Mouse (Mus musculus) regulatory T cell (primary cell): ENCODE results near the gene Gadd45g.

Experiments used
- in situ Hi-C: fragments of 300-600 bp; cut with MboI, MseI; formaldehyde crosslinking; loops from one replicate; pipeline ENCODE4 v1.15.1; 2025; ENCODE audit warnings: high pct_unique_total_duplicates

Gadd45g gene

GRCm38 (mm10) chr13:51833611-51834010 lies 12.9 kb upstream of the Gadd45g start:
- in situ Hi-C loops: loop anchor here (10.0 kb wide), 1 partner anchor 701 kb away; the partner anchor contains the start of gene Diras2

GRCm38 (mm10) chr13:51834024-51834423 lies 12.5 kb upstream of the Gadd45g start:
- in situ Hi-C loops: loop anchor here (10.0 kb wide), 1 partner anchor 701 kb away; the partner anchor contains the start of gene Diras2

GRCm38 (mm10) chr13:51834520-51834919 lies 12.0 kb upstream of the Gadd45g start:
- in situ Hi-C loops: loop anchor here (10.0 kb wide), 1 partner anchor 700 kb away; the partner anchor contains the start of gene Diras2

- in situ Hi-C loops: loop anchor here (5.0 to 10.0 kb wide), 3 partner anchors 392 to 787 kb away; partner anchors contain the start of gene Diras2
Observed at GRCm38 (mm10) chr13:51835208-51835607, 11.3 kb upstream of the Gadd45g start.

- in situ Hi-C loops: loop anchor here (5.0 to 10.0 kb wide), 3 partner anchors 390 to 785 kb away; partner anchors contain the start of gene Diras2
Observed at GRCm38 (mm10) chr13:51837402-51837801, 9.1 kb upstream of the Gadd45g start.

GRCm38 (mm10) chr13:51839250-51840026 lies 7.0 kb upstream of the Gadd45g start:
- in situ Hi-C loops: loop anchor here (5.0 to 10.0 kb wide), 3 partner anchors 388 to 783 kb away; partner anchors contain the start of gene Diras2

- in situ Hi-C loops: no loop called here
Observed at GRCm38 (mm10) chr13:51840702-51841101, 5.8 kb upstream of the Gadd45g start.

GRCm38 (mm10) chr13:51841541-51842115 lies 4.8 kb upstream of the Gadd45g start:
- in situ Hi-C loops: no loop called here

GRCm38 (mm10) chr13:51842191-51842590 lies 4.3 kb upstream of the Gadd45g start:
- in situ Hi-C loops: no loop called here

- in situ Hi-C loops: no loop called here
Observed at GRCm38 (mm10) chr13:51842773-51843172, 3.7 kb upstream of the Gadd45g start.

GRCm38 (mm10) chr13:51843298-51843697 lies 3.2 kb upstream of the Gadd45g start:
- in situ Hi-C loops: no loop called here

- in situ Hi-C loops: no loop called here
Observed at GRCm38 (mm10) chr13:51844118-51844517, 2.4 kb upstream of the Gadd45g start.

GRCm38 (mm10) chr13:51844661-51845060 lies 1.8 kb upstream of the Gadd45g start:
- in situ Hi-C loops: loop anchor here (5.0 kb wide), 1 partner anchor 238 kb away; no protein-coding TSS in a partner anchor

- in situ Hi-C loops: loop anchor here (5.0 kb wide), 1 partner anchor 237 kb away; no protein-coding TSS in a partner anchor
Observed at GRCm38 (mm10) chr13:51845072-51845471, 1.4 kb upstream of the Gadd45g start.

- in situ Hi-C loops: loop anchor here (5.0 kb wide), 1 partner anchor 237 kb away; no protein-coding TSS in a partner anchor
Observed at GRCm38 (mm10) chr13:51845591-51846191, 787 bp upstream of the Gadd45g start.

- in situ Hi-C loops: loop anchor here (5.0 kb wide), 1 partner anchor 235 kb away; no protein-coding TSS in a partner anchor
Observed at GRCm38 (mm10) chr13:51846868-51847793, 653 bp downstream of the Gadd45g start.

GRCm38 (mm10) chr13:51847979-51848480 lies 1.6 kb downstream of the Gadd45g start:
- in situ Hi-C loops: loop anchor here (5.0 kb wide), 1 partner anchor 234 kb away; no protein-coding TSS in a partner anchor

- in situ Hi-C loops: loop anchor here (5.0 kb wide), 1 partner anchor 234 kb away; no protein-coding TSS in a partner anchor
Observed at GRCm38 (mm10) chr13:51848481-51849240, 2.2 kb downstream of the Gadd45g start.

- in situ Hi-C loops: loop anchor here (5.0 kb wide), 2 partner anchors 98 to 233 kb away; no protein-coding TSS in a partner anchor
Observed at GRCm38 (mm10) chr13:51849241-51850033, 3.0 kb downstream of the Gadd45g start.
